Mouse (Mus musculus): ENCODE data around the gene Hps3. TPM values are rescaled to one million over a fixed set of nuclear protein-coding genes. Genes with fewer than 3 reads are reported as not detected.
"Not testable (repeated sequence)": the region's sequence is repeated elsewhere in the genome, so short reads cannot be mapped to it uniquely, and the experiment has no call there.

The Hps3 gene
- total and polyA plus RNA-seq, 3 experiments = 7.0 to 10.5 TPM; not detected in 1

DNA sequence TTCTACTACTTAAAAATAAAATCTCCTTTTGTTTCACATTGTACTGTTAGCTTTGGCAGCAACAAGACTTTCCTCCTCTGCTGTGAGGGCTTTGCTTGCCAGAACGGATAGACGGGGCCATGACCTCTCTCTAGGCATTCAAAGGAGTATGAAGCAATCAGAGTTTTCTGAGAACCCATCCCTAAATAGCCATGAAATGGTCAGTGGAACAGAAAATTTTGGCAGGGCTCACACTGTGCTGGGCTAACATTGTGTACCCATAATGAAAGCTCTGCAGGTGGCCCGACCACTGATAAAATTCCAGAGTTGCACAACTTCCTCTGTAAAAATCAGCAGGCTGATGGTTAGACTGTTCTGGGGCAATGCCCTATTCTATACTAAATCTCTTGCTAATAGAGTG, 81.2 kb downstream of the Hps3 start:
- peaks cover 0 to 3% of the 10 kb centered on the region in 2 experiments; a peak in 1 of 4 replicates for H3K36me3 ChIP-seq (ENCODE audit: control insufficient read depth in 1 of 2, insufficient read depth in 2 of 2, low read length in 2 of 2)
- no peaks in the 10 kb centered on the region; a peak in 1 of 4 replicates for H3K4me1 ChIP-seq (ENCODE audit: control insufficient read depth in 1 of 2, insufficient read depth in 2 of 2, low read length in 2 of 2)
- H3K27me3 ChIP-seq (ENCODE audit: control insufficient read depth in 1 of 2, insufficient read depth in 2 of 2, low read length in 2 of 2) = no peaks in the 10 kb centered on the region
- DNase-seq (ENCODE audit: low read depth, low spot score) = no peak
- TF ChIP-seq MAX (IDR thresholded peaks at IDR 0.05; ENCODE audit: low read length) (no peak), BHLHE40 (IDR thresholded peaks at IDR 0.05; ENCODE audit: borderline replicate concordance, low read depth, low read length) (no peak), POLR2AphosphoS5 (IDR thresholded peaks at IDR 0.05; ENCODE audit: borderline replicate concordance, low read depth, low read length) (no peak), NRF1 (IDR thresholded peaks at IDR 0.05; ENCODE audit: insufficient read depth, low read depth, low read length, poor library complexity, severe bottlenecking) (no peak), TBP (IDR thresholded peaks at IDR 0.05; ENCODE audit: low read depth, low read length) (no peak), ZNF384 (IDR thresholded peaks at IDR 0.05; ENCODE audit: low read depth, low read length) (no peak), POLR2A (IDR thresholded peaks at IDR 0.05; ENCODE audit: control insufficient read depth in 1 of 2, insufficient read depth in 1 of 2, low read depth in 1 of 2, low read length in 2 of 2, poor library complexity in 1 of 2) (no peak), MXI1 (IDR thresholded peaks at IDR 0.05; ENCODE audit: low read depth, low read length) (no peak), MEF2A (IDR thresholded peaks at IDR 0.05; ENCODE audit: extremely low read depth, insufficient replicate concordance, low read depth, low read length, poor library complexity, severe bottlenecking) (no peak), KAT2A (conservative IDR thresholded peaks at IDR 0.05; ENCODE audit: low read depth, low read length) (no peak), RAD21 (IDR thresholded peaks at IDR 0.05; ENCODE audit: low read depth, low read length) (no peak)
- no peak overlapping the region for H3K27ac ChIP-seq (ENCODE audit: control insufficient read depth, low read depth, low read length)
- no peak overlapping the region for H3K4me3 ChIP-seq (ENCODE audit: control insufficient read depth in 1 of 2, insufficient read depth in 1 of 2, low read depth in 2 of 2, low read length in 2 of 2)
- H3K9ac ChIP-seq (ENCODE audit: control insufficient read depth, low read depth, low read length, poor library complexity, severe bottlenecking) = no peak overlapping the region
- no peaks in the 10 kb centered on the region for H3K79me2 ChIP-seq (ENCODE audit: control insufficient read depth, insufficient read depth, low read length, poor library complexity)
- H3K9me3 ChIP-seq (replicated peaks; ENCODE audit: insufficient read depth, low read length) = no peaks in the 10 kb centered on the region

DNA sequence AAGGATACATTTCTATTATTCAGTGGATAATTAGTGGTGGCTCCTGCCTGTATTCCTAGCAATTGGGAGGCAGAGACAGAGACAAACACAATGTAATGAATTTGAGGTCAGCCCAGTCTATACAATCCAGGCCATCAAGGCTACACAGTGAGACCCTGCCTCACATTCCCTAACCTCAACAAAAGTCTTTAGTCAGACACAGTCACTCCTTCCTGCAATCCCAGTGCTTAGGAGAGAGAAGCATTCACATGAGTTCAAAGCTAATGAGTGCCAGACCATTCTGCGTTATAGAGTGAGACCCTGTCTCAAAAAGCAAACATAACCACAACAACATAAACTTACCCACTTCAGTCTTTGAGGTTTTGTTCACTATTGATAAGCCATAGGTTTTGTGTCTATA, 81.7 kb downstream of the Hps3 start:
- H3K27me3 ChIP-seq (ENCODE audit: control insufficient read depth in 1 of 2, insufficient read depth in 2 of 2, low read length in 2 of 2) = no peaks in the 10 kb centered on the region
- DNase-seq (ENCODE audit: low read depth, low spot score) = no peak
- no peak overlapping the region for H3K9ac ChIP-seq (ENCODE audit: control insufficient read depth, low read depth, low read length, poor library complexity, severe bottlenecking)
- peaks cover 0 to 3% of the 10 kb centered on the region in 2 experiments; a peak in 1 of 4 replicates for H3K36me3 ChIP-seq (ENCODE audit: control insufficient read depth in 1 of 2, insufficient read depth in 2 of 2, low read length in 2 of 2)
- no peak overlapping the region for H3K27ac ChIP-seq (ENCODE audit: control insufficient read depth, low read depth, low read length)
- no peaks in the 10 kb centered on the region for H3K9me3 ChIP-seq (replicated peaks; ENCODE audit: insufficient read depth, low read length)
- H3K4me3 ChIP-seq (ENCODE audit: control insufficient read depth in 1 of 2, insufficient read depth in 1 of 2, low read depth in 2 of 2, low read length in 2 of 2) = no peak overlapping the region
- H3K79me2 ChIP-seq (ENCODE audit: control insufficient read depth, insufficient read depth, low read length, poor library complexity) = no peaks in the 10 kb centered on the region
- H3K4me1 ChIP-seq (ENCODE audit: control insufficient read depth in 1 of 2, insufficient read depth in 2 of 2, low read length in 2 of 2) = no peaks in the 10 kb centered on the region; a peak in 1 of 4 replicates
- TF ChIP-seq JUND (IDR thresholded peaks at IDR 0.05; ENCODE audit: low read depth, low read length) = no peak
- no peak for TF ChIP-seq TBP (IDR thresholded peaks at IDR 0.05; ENCODE audit: low read depth, low read length)
- TF ChIP-seq ZMIZ1 (IDR thresholded peaks at IDR 0.05; ENCODE audit: low read depth, low read length) = no peak
- no peak for TF ChIP-seq RCOR1 (IDR thresholded peaks at IDR 0.05; ENCODE audit: low read depth, low read length)
- no peak for TF ChIP-seq MAZ (IDR thresholded peaks at IDR 0.05; ENCODE audit: low read depth, low read length)
- TF ChIP-seq POLR2A (IDR thresholded peaks at IDR 0.05; ENCODE audit: control insufficient read depth in 1 of 2, insufficient read depth in 1 of 2, low read depth in 1 of 2, low read length in 2 of 2, poor library complexity in 1 of 2) = no peak
- no peak for TF ChIP-seq MAX (IDR thresholded peaks at IDR 0.05; ENCODE audit: low read length)
- TF ChIP-seq ZKSCAN1 (IDR thresholded peaks at IDR 0.05; ENCODE audit: low read depth, low read length) = no peak
- no peak for TF ChIP-seq RAD21 (IDR thresholded peaks at IDR 0.05; ENCODE audit: low read depth, low read length)
- no peak for TF ChIP-seq EP300 (IDR thresholded peaks at IDR 0.05; ENCODE audit: low read depth in 1 of 2, low read length in 2 of 2)
- TF ChIP-seq ZNF384 (IDR thresholded peaks at IDR 0.05; ENCODE audit: low read depth, low read length) = no peak
- TF ChIP-seq GABPA (IDR thresholded peaks at IDR 0.05; ENCODE audit: low read depth, low read length) = no peak
- no peak for TF ChIP-seq CHD1 (IDR thresholded peaks at IDR 0.05; ENCODE audit: low read depth, low read length)
- TF ChIP-seq MYC (IDR thresholded peaks at IDR 0.05; ENCODE audit: low read depth, low read length) = no peak
- no peak for TF ChIP-seq SMC3 (IDR thresholded peaks at IDR 0.05; ENCODE audit: low read depth, low read length)

DNA sequence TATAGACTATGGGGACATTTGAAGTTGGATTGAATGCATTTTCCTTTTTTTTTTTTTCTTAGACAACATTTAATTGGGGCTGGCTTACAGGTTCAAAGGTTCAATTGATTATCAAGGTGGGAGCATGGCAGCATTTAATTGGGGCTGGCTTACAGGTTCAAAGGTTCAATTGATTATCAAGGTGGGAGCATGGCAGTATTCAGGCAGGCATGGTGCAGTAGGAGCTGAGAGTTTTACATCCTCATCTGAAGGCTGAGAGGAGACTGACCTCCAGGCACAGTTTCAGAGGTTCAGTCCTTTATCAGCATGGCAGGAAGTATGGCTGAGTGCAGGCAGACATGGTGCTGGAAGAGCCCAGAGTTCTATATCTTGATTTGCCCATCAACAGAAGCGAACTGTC, 85.7 kb downstream of the Hps3 start:
- not testable (repeated sequence) for H3K36me3 ChIP-seq (ENCODE audit: control insufficient read depth in 1 of 2, insufficient read depth in 2 of 2, low read length in 2 of 2); H3K4me1 ChIP-seq (ENCODE audit: control insufficient read depth in 1 of 2, insufficient read depth in 2 of 2, low read length in 2 of 2); DNase-seq (ENCODE audit: low read depth, low spot score); H3K9ac ChIP-seq (ENCODE audit: control insufficient read depth, low read depth, low read length, poor library complexity, severe bottlenecking); H3K4me3 ChIP-seq (ENCODE audit: control insufficient read depth in 1 of 2, insufficient read depth in 1 of 2, low read depth in 2 of 2, low read length in 2 of 2); H3K27me3 ChIP-seq (ENCODE audit: control insufficient read depth in 1 of 2, insufficient read depth in 2 of 2, low read length in 2 of 2); H3K79me2 ChIP-seq (ENCODE audit: control insufficient read depth, insufficient read depth, low read length, poor library complexity); H3K27ac ChIP-seq (ENCODE audit: control insufficient read depth, low read depth, low read length); H3K9me3 ChIP-seq (replicated peaks; ENCODE audit: insufficient read depth, low read length)

Data from MEL (cell line).